Mouse (Mus musculus) T-helper 17 cell (primary cell): ENCODE data around the gene Ncam2.
"Not testable (repeated sequence)": the region's sequence is repeated elsewhere in the genome, so short reads cannot be mapped to it uniquely, and the experiment has no call there.

Experiments used
- in situ Hi-C, 2 experiments: fragments of 300-600 bp; cut with MboI, MseI; formaldehyde crosslinking; loops; 1 replicate in 1 of 2; 2 replicates in 1 of 2; pipeline ENCODE4 v1.15.1; 2025; ENCODE audit warnings: high pct_unique_total_duplicates in 2 of 2

Ncam2 gene

DNA sequence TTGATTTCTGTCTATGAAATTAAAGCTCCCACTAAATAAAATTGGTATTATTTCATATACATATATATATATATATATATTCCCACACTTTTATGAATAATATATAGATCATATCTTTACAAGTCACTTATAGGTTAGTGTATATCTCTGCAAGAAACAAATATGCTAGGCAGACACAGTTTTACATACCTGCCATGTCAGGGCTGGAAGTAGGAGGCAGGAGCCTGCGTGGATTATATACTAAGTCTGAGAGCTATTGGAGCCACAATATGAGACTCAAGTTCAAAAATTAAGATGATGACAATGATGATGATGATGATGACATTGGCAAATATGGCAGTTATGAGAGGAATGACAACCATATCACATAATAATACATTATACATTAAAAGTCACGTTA, 85.4 kb downstream of the Ncam2 start:
- in situ Hi-C loops, result no loop called here

DNA sequence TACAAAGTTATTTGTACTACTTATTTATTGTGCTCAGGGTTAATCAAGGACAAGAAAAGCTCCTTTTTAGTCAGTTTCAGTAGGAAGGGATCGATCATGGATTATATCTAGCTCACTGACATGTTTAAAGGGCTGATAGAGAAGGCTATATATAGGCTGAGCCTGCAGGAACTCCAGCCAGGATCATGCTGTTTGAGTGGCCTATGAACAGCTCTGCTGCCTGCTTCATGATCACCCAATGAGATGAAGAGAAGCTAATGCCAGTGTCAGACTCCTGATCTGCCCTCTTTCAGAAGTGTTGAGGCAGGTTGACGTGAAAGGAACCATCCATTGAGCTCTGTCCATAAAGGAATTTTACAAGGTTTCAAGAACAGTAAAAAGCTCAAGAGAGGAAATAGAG, 103.3 kb downstream of the Ncam2 start:
- in situ Hi-C loops, result no loop called here

DNA sequence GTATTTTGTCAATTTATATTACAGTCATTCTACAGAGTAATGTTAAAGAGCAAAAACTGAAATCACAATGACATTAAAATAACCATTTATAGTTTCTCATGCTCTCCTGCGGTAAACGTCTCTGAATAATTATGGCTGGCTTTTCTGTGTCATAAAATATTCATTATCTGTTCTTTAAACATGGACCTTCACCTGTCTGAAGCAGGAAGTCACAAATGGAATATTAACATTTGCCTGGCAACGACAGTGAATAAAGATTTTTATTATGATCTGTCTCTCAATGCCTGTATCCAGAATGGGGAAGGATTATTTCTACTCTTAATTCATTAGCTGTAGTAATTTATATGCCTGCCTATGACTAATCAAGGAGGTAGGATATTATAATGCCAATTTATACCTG, 108.7 kb downstream of the Ncam2 start:
- in situ Hi-C loops, result no loop called here

GRCm38 (mm10) chr16:81319037-81319436, 118.5 kb downstream of the Ncam2 start:
- in situ Hi-C loops, result no loop called here

- in situ Hi-C loops, result loop anchor here (5.0 to 25.0 kb wide), 2 partner anchors 1282 to 1432 kb away; no protein-coding TSS in a partner anchor
These were observed 130.0 kb downstream of the Ncam2 start for GRCm38 (mm10) chr16:81330539-81330938.

- in situ Hi-C loops, result no loop called here
These were observed 165.4 kb downstream of the Ncam2 start for GRCm38 (mm10) chr16:81365901-81366300.

GRCm38 (mm10) chr16:81374234-81374633, 173.7 kb downstream of the Ncam2 start:
- in situ Hi-C loops, result no loop called here

DNA sequence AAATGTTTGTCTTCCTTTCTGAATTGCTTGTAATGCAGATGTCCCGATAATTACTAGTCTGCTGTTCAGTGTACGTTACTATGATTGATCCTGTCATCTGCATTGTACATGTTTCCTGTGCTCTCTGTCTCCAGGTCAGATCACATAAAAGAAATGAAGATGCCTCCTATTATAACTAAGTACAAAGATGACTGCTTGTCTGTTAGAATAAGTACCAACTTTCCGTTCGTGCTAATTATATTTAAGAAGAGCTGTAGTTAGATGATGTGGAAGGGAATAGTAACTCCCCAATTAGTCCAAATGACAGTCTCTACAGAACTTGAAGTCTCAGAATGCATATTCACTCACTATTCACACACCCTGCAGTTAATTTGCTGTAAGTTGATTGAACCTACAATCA, 179.9 kb downstream of the Ncam2 start:
- in situ Hi-C loops, result no loop called here

GRCm38 (mm10) chr16:81388646-81389045, 188.1 kb downstream of the Ncam2 start:
- in situ Hi-C loops, result no loop called here

DNA sequence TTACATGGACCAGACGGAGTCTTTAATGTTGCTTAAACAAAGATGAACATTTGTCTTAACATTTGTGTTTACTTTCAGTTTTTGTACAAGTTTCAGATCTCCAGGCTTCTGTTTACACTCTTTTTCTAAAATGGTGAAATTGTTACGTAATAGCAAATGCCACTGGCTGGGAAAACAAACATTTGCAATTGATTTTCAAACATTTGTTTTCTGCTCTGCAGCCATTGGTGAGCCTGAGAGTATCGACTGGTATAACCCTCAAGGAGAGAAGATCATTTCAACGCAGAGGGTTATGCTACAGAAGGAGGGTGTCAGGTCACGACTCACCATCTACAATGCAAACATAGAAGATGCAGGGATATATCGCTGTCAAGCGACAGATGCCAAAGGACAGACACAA, 234.1 kb downstream of the Ncam2 start:
- in situ Hi-C loops, result no loop called here

- in situ Hi-C loops, result loop anchor here in 1 of 2 experiments (5.0 kb wide), 1 partner anchor 225 kb away; no protein-coding TSS in a partner anchor
These were observed 236.8 kb downstream of the Ncam2 start for GRCm38 (mm10) chr16:81437091-81437867.

DNA sequence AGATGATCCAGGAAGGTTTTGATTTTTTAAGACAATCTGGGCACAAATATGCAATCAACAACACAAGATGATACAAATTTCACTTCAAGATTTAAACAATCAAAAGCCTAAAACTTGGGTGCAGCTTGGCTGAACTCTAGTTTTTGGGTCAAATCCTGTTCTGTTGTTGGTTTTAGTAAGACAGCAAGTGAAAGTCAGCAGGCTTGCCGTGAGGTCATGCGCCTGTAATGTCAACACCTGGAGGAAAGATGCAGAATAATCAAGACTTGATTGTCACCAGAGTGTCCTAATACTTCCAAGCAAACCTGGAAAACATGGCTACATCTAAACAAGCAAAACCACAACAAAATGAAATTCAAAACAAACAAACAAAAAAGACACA, 237.4 kb downstream of the Ncam2 start:
- in situ Hi-C loops, result loop anchor here in 1 of 2 experiments (5.0 kb wide), 1 partner anchor 226 kb away; no protein-coding TSS in a partner anchor

- in situ Hi-C loops, result no loop called here
These were observed 250.4 kb downstream of the Ncam2 start for GRCm38 (mm10) chr16:81450851-81451250.

- in situ Hi-C loops, result no loop called here
These were observed 252.5 kb downstream of the Ncam2 start for GRCm38 (mm10) chr16:81452988-81453387.

DNA sequence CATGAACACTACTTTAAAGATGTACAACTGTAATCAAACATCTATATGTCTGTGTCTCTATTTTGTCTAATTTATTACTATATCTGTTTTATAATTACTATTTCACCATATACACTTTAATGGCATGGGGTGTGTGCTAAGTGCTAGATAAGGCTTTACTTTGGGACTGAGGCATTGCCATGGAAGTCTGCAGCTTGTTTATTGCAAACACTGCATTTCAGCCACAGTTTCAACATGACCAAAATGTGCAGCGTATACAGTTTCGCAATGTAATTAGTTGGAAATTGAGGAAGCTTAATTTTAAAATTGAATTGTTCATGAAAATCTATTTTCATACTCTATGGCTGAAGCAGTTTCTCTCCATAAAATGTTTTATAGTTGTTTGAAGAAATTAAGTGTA, 254.0 kb downstream of the Ncam2 start:
- in situ Hi-C loops, result no loop called here

DNA sequence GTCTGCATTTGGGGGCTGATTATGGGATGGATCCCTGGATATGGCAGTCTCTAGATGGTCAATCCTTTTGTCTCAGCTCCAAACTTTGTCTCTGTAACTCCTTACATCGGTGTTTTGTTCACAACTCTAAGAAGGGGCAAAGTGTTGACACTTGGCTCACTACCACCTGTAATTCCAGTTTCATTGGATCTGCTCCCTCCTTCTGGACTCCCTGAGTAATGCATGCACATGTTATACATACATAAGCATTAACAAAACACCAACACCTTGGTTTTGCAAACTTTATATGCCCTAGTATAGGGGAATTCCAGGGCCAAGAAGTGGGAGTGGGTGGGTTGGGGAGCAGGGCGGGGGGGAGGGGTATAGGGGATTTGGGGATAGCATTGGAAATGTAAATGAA, 262.2 kb downstream of the Ncam2 start:
- in situ Hi-C loops, result not testable (repeated sequence)

DNA sequence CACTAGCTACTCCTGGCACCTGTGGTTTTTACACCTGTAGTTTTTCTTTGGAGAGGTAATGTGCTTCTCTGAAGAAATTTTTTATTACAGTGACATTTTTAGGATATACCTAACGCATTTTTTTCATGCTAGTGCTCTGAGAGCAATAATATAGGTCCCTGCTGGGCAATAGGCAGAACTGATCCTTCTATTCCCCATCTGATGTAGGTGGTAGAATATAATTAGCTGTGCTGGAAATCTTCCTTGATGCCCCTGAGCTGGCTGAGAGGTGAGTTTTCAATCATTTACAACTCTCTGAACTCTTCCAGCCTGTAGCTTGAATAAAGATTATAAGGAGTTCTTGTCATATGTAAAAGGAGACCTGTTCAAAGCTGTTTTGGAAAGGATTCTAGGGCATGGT, 272.4 kb downstream of the Ncam2 start:
- in situ Hi-C loops, result no loop called here

DNA sequence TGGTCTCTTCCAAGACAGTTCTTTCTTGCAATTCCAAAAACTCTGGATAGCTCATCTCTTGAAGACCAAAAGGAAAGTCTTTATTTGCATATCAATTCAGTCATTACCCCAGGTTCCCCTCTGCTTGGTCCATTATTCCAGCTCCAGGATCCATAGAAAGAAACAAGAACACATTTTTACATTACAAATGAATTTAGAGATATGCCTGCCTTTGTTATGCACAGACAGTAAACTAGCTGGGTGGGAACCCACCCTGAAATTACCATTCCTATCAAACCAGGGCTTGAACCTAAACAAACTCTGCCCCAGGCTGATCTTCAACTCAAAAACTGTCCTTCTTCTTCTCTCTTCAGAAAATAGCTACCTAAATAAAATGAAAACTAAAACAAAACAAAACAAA, 280.6 kb downstream of the Ncam2 start:
- in situ Hi-C loops, result loop anchor here in 1 of 2 experiments (10.0 kb wide), 1 partner anchor 1226 kb away; no protein-coding TSS in a partner anchor

GRCm38 (mm10) chr16:81496111-81496510, 295.6 kb downstream of the Ncam2 start:
- in situ Hi-C loops, result no loop called here

DNA sequence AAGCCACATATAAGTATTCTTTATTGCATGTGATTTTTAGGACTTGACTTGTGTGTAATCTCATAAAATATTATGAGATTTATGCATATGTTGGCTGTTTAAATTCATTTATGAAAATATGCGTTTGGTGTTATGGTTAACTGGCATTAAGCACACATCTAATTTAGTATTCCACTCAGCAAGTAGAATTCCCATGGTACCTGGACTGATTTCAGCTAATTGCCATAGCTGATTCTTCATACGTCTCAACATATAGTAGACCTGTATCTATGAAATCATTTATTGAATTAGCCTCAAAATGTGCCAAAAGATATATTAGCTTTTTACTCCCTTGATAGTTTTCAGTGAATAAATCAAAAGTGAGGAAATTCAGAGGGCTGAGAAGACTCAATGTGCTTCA, 302.1 kb downstream of the Ncam2 start:
- in situ Hi-C loops, result no loop called here

DNA sequence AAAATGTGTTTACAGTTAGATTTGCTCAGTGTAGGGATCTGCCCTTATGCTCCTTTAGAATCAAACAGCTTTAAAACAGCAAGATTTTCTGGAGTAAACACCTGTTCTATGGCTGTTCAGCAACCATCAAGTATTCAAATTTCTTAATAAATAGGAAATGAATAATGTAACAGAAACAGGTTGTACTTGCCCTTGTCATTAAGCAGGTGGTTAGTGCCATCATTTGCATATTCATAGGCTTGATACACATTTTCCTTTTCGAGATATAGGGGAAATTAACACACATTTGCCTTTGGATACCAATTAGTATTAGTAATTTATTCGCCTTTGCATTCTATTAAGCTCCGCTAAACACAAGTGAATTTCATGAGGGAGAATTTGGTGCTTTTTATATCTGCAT, 335.7 kb downstream of the Ncam2 start:
- in situ Hi-C loops, result no loop called here

- in situ Hi-C loops, result no loop called here
These were observed 387.1 kb downstream of the Ncam2 start for GRCm38 (mm10) chr16:81587565-81588107.

DNA sequence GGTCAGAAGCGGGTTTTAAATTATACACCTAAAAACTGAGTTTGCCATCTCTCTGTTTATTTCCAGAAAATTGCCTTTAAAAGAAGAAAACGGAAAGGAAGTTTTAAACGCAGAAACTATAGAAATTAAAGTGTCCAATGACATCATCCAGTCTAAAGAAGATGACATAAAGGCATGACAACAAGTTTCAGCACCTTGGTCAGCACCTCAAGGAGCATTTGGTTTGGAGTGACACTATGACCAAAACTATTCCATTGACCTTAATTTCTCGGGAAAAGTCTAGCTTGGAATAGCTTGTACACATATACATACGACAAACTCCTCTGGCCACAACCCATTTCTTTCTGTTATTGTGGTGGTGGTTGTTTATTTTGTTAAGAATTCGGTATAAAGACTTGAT, 422.8 kb downstream of the Ncam2 start:
- in situ Hi-C loops, result no loop called here
